Mouse (Mus musculus) bone marrow macrophage, adult 2 months (primary cell): Measurements from ENCODE around the gene Gm28230. TPM values are rescaled to one million over a fixed set of nuclear protein-coding genes. Genes with fewer than 3 reads are reported as not detected.

ENCODE experiments used
- H3K27ac ChIP-seq: 2 replicates; pipeline ENCODE4 v1.5.1; 2012; ENCODE audit warnings: low read depth, low read length; ENCODE audit not compliant: insufficient read depth
- H3K4me1 ChIP-seq: 2 replicates; pipeline ENCODE4 v1.6.1; 2012; ENCODE audit warnings: low read length; ENCODE audit not compliant: control insufficient read depth, insufficient read depth
- H3K4me3 ChIP-seq: 2 replicates; pipeline ENCODE4 v1.5.1; 2012; ENCODE audit warnings: mild to moderate bottlenecking, low read length, moderate library complexity; ENCODE audit not compliant: insufficient read depth
- CTCF ChIP-seq: IDR thresholded peaks from 2 replicates; pipeline ENCODE4 v1.5.1; 2012; ENCODE audit warnings: low read depth, mild to moderate bottlenecking, low read length, moderate library complexity
- POLR2A ChIP-seq: IDR thresholded peaks from 2 replicates; pipeline ENCODE4 v1.6.1; 2012; ENCODE audit warnings: mild to moderate bottlenecking, low read depth, low read length, borderline replicate concordance
- polyA plus RNA-seq: library from polyadenylated mRNA; stranded (reverse); fragments of >200 nt; gene quantifications from 2 replicates; pipeline ENCODE4 v1.2.4, GENCODE M21; 2012; ENCODE audit not compliant: missing spikeins, insufficient read depth, insufficient read length

Gm28230 gene
- polyA plus RNA-seq, 1 experiment = not detected

DNA sequence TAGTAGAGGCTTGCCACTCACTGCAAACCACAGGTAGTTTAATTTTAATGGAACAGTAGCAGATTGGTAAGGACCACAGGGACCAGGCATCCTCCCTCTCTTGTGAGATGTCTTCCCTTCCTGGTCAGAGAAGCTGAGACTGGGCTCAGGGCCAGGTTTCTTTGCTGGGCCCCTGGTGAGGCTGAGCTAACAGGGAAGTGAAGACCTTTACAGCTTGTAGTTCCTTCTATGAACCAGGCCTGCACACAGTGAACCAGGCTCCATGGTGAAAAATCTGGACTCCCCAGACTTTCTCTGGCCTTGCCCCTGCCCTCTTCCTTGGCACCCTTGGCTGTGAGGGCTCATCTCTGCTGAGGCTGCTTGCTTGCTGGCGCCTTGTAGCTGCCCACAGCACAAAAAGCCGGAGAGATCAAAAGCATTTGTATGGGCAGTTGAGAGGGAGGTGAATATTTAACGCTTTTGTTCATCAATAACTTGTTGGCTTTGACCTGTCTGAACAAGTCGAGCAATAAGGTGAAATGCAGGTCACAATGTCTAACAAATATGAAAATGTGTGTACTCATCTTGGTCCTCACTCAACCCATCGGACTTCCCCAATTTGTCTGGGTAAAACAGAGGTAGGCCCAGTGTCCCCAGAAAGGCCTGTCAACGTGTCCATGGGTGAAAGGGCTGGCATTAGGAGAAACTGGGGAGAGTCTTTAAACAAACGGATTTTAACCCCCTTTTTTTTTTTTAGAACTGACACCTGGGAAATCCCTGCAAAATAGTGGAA is 2.1 kb upstream of the Gm28230 start:
- TF ChIP-seq CTCF = no peak
- H3K4me3 ChIP-seq = no peak overlapping the region
- H3K27ac ChIP-seq = no peak overlapping the region
- no peaks in the 10 kb centered on the region for H3K4me1 ChIP-seq

DNA sequence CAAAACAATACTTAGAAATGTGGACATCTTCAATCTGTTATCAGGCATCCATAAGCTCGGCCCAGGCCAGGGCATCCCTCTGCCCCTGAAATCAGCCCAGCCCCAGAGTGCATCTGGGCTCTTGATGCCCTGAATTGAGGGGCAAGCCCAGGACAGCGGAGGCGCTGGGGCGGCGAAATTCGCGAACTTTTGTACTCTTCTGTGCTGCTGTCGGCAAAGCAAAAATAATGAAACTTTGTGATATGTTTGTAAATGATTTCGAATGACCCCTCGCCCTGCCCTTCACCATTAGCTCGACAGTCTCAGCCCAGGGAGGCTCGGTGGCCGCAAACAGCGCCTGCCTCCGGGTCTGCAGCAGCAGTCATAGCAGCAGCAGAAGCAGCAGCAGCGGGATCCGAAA is 1.4 kb upstream of the Gm28230 start:
- Histone ChIP-seq H3K4me1 (no peaks in the 10 kb centered on the region), H3K27ac (no peak overlapping the region), H3K4me3 (no peak overlapping the region)
- no peak for TF ChIP-seq CTCF
- no peak for TF ChIP-seq POLR2A

DNA sequence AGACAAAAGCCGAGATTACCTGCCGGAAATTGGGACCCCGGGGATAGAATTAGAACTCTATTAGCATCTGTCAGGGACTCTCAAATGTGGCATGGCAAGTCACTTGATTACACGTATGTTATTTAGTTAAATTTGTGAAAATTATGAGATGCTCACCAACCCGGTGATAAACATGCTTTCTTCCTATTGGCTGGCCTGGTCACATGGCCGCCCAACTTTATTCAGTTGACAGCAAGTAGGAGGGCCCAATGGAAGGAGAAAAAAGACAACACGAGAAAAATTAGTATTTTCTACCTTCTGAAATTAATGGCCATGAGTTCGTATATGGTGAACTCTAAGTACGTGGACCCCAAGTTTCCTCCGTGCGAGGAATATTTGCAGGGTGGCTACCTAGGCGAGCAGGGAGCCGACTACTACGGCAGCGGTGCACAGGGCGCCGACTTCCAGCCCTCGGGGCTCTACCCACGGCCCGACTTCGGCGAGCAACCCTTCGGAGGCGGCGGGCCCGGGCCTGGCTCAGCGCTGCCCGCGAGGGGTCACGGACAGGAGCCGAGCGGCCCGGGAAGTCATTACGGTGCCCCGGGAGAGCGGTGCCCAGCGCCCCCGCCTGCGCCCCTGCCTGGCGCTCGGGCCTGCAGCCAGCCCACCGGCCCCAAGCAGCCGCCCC is 578 bp downstream of the Gm28230 start:
- H3K27ac ChIP-seq = no peak overlapping the region
- H3K4me1 ChIP-seq = no peaks in the 10 kb centered on the region
- no peak overlapping the region for H3K4me3 ChIP-seq
- TF ChIP-seq POLR2A = no peak

DNA sequence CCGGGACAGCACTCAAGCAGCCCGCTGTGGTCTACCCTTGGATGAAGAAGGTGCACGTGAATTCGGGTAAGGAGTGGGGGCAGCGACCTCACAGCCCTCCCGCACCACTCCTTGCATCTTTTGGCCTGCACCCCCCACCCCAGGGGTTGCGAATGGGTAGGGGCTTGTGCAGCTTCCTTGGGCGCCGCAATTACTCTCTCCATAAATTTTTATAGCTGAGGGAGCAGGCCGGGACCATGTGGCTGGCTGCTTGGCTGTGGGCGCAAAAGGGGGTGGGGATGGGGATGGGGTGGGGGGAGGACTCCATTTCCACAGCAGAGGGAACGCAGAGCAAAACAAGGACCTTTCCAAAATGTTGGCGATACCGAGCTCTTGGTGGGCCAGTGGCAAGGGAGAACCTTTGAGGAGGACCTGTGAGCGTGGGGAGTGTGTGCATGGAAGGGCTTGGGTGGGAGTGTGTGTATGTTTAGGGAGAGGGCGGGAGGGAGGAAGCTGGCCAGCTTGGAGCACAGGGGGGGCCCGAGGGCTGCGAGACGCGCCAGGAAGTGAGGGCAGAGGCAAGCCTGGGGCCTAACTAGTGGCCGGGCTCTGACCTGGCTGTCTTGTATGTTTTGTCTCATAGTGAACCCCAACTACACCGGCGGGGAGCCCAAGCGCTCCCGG is 1.2 kb downstream of the Gm28230 start:
- no peak for TF ChIP-seq CTCF
- TF ChIP-seq POLR2A = no peak
- H3K4me1 ChIP-seq = peaks cover under 1% of the 10 kb centered on the region; the same call in 1 of the 2 replicates
- no peak overlapping the region for H3K4me3 ChIP-seq
- no peak overlapping the region for H3K27ac ChIP-seq

DNA sequence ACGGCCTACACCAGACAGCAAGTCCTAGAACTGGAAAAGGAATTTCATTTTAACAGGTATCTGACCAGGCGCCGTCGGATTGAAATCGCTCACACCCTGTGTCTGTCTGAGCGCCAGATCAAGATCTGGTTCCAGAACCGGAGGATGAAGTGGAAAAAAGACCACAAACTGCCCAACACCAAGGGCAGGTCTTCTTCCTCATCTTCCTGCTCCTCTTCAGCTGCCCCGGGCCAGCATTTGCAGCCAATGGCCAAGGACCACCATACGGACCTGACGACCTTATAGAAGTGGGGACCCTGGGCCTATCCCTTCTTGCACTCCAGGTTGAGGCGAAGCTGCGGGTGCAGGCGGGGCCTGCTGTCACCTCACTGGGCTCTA is 1.8 kb downstream of the Gm28230 start:
- Histone ChIP-seq H3K4me1 (peaks cover 2% of the 10 kb centered on the region; the same call in 1 of the 2 replicates), H3K4me3 (no peak overlapping the region), H3K27ac (no peak overlapping the region)
- TF ChIP-seq POLR2A (no peak), CTCF (no peak)

DNA sequence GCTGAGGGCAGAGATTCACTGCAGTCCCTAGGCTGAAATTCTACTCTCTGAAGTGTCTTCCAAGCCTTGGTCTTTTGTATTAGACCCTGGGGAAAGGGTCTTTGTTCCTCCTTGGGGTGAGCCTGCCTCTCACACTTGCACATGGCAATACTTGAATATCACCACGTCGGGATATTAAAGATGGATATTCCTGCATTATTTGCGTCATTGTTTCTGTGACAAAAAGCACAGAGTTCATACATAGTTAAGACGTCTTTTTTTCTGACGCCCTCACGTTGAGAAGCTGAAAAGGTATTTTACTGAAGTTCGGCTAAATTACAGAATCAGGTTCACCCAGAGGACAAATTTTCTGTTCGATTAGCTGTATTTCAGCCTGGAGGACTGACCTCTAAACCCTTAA is 3.8 kb downstream of the Gm28230 start:
- TF ChIP-seq POLR2A (no peak), CTCF (no peak)
- no peak overlapping the region for H3K27ac ChIP-seq
- H3K4me1 ChIP-seq = peaks cover 2% of the 10 kb centered on the region; the same call in 1 of the 2 replicates
- H3K4me3 ChIP-seq = no peak overlapping the region

DNA sequence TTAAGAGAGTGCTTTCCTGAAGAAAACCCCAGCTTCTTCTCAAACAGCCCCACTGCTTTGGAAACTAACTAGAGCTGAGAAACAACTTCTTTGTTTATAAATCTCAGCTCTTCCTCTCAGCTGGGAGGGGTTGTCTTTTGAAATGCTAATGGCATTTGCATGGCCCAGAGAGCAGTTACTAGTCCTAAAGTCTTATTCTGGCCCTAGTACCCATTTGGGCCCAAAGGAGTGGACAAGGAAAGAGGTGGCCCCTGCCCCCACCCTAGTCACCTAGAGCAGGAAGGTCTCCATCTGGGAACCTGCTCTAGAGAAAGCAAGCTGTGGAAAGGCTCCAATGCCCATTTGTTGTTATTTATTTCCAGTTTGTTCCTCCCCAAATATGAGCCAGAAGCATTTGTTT is 4.5 kb downstream of the Gm28230 start:
- peaks cover 2% of the 10 kb centered on the region; the same call in 1 of the 2 replicates for H3K4me1 ChIP-seq
- no peak overlapping the region for H3K27ac ChIP-seq
- TF ChIP-seq POLR2A (no peak), CTCF (no peak)
- no peak overlapping the region for H3K4me3 ChIP-seq

DNA sequence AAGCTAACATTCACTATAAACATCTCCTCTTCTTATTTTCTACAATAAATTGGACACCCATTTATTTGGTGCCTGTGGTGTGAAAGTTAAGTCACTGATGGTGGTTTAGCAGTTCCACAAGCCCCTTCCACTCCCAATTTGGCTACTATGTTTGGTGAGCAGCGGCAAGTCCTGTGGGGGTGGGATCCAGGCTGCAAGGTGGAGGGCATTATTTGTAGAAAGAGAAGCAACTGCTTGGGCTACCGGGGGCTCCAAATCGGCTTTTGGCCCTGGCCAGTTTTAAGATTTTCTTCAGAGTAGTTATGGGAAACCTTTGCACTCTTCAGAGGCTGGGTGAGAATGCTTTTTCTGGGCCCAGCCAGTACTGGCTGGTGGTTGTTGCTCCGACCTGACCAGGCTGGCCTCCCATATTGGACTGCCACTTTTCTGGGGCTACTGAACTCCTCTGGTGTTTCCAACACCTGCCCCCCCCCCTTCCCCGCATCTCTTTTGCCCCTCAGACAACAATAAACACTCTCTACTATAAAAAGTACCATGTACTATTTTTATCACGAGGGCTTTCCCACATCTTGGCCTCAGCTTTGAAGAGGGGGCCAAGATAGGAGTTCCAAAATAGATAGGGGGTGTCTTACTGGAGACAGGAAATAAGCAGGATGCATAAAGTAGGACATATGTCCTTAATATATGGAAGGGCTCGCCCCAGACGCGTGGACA is 5.4 kb downstream of the Gm28230 start:
- Histone ChIP-seq H3K4me3 (no peak overlapping the region), H3K4me1 (peaks cover 2% of the 10 kb centered on the region; the same call in 1 of the 2 replicates), H3K27ac (no peak overlapping the region)
- TF ChIP-seq POLR2A = no peak
- TF ChIP-seq CTCF = no peak

DNA sequence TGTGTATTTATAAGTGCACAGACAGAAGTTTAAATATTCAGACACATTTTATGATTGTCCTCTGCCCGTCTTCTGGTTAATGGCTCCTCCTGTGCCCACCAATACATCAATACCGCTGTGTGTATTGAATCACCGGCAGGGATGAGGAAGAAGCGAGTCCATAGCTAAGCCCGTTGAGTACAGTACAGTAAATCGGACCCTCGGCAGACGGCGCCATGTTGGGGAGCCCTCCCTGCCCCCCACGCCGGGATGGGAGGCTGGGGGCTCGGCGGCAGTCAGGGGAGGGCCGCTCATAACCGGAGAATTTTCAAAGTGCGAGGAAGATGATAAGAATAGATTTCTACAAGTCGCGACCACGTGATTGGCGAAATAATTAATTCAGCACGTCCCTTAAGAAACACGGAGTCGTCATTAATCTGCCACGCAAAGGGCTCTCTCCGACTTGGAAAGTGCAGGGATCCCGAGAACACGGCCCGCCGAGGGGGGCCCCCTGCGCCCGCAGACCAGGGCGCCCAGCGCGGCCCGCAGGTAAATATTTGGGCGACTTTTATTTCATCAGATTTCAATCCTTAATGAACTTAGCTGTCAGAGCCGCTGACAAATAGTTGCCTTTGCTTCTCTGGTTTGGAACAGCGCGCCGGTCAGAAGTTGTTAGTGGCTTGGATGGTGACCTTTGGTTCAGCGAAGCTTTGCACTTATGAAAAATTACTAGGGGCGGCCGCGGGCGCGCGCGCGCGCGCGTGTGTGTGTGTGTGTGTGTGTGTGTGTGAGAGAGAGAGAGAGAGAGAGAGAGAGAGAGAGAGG is 6.2 kb downstream of the Gm28230 start:
- peaks cover 2% of the 10 kb centered on the region; the same call in 1 of the 2 replicates for H3K4me1 ChIP-seq
- no peak for TF ChIP-seq CTCF
- TF ChIP-seq POLR2A = no peak
- no peak overlapping the region for H3K27ac ChIP-seq
- H3K4me3 ChIP-seq = no peak overlapping the region
